Mouse (Mus musculus) frontal cortex, adult 2 months (tissue): ENCODE data around the gene Pdgfb. TPM values are rescaled to one million over a fixed set of nuclear protein-coding genes. Genes with fewer than 3 reads are reported as not detected.

Source experiments
- DNase-seq, 2 experiments: peaks; one replicate each; pipeline ENCODE4 v3.0.0; 2022; ENCODE audit warnings: low spot score in 1 of 2; ENCODE audit errors: extremely low spot score in 1 of 2
- polyA plus RNA-seq: library from polyadenylated mRNA; depleted of rRNA; stranded (reverse); fragments of >200 nt; gene quantifications from 2 replicates; pipeline ENCODE4 v1.2.3, GENCODE M21; 2012; rRNA removed

The Pdgfb gene
- polyA plus RNA-seq, result 30.7 and 32.4 TPM in 2 replicates

- DNase-seq, result peak in 1 of 2 experiments; percentile 76
Observed at GRCm38 (mm10) chr15:80014321-80015210, at the start of gene Pdgfb. Pdgfb (minus strand) TSS chr15:80014977.

DNA sequence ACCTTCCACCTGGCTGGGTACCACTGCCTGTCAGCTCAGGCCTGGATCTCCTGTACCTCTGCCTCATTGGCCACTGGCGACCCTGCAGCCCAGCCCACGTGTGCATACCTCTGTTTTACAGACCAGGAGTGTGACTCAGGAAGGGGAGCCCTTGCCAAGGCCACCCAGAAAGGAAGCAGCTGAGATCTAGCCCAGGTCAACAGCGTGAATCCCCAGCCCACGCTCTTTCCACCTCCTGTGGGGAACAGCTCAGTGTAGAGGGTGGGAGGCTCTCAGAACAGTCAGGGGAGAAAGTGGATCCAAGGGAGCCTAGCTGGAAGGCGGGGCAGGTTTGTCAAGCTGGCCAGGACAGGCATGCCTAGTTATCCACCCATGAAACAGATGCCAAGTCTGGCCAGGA lies 48.0 kb upstream of the Pdgfb start:
- no peak for DNase-seq

DNA sequence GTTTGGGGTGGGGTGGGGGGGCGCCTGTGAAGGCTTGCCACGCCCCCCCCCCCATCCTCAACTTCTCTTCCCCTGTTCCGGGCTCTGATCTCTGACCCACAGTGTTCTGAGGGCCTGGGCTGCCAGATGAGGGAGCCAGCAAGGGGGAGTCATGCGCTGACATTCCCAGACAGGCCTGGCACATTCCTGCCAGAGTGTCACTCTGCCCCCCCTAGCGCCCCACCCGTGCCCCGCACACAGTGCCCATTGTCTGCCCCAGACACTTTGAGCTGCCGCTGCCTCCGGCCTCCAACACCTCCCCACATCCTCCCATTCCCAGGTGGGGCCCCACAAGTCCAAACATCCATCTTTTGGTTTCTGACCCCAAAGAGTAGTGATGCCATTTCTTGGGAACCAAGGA lies 47.6 kb upstream of the Pdgfb start:
- DNase-seq, result no peak

- DNase-seq, result no peak
Observed at GRCm38 (mm10) chr15:80061071-80061550, 46.3 kb upstream of the Pdgfb start.

- DNase-seq, result no peak
Observed at GRCm38 (mm10) chr15:80060356-80061070, 45.7 kb upstream of the Pdgfb start.

DNA sequence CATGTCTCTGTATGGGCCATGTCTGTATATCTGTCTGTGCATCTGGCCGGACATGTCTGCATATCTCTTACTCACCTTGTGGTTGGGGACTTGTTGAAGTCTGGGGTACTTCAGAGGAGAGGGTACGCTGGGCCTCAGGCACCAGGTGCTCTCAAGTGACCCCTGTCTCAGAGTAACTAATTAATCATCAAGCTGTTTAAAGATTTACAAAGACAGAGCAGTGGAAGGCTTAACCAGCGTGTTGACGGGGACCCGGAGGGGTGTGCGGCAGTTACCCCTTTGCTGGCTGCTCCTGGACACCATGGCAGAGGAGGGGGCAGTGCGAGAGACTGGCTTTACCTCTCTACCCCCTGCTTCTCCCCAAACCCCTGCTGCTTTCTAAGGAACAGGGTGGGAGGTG lies 44.8 kb upstream of the Pdgfb start:
- no peak for DNase-seq

GRCm38 (mm10) chr15:80058151-80058550 lies 43.4 kb upstream of the Pdgfb start:
- no peak for DNase-seq

DNA sequence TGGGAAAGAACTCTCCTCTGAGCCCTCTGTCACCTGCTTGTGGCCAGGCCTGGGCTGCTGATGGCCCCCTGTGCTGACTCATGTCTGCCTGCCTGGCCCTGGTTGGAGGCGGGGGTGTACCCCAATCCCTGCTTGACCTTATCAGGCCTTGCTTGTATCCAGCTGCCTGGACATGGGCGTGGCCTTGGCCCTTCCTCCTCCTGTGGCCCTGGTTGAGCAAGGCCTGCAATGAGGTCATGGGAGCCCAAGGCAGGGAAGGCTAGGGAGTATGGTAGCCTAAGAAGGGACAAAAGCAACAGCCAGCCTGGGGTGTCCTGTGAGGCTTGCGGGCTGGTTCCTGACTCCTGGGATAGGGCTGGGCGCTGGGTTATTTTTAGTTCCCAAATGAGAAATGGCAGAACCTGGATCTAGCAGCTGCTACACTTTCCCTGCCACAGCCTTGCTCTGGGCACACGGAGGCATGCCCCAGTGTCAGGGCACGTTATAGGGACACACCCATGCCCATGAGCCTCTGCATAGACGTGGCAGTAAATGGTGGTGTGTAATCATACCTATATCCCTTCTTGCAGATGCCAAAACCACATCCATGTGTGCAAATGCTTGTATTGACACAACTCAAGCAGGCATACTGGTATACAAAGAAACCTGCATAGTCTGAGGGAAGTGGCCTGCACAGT lies 39.4 kb upstream of the Pdgfb start:
- DNase-seq, result no peak

GRCm38 (mm10) chr15:80053381-80054033 lies 38.7 kb upstream of the Pdgfb start:
- no peak for DNase-seq

GRCm38 (mm10) chr15:80051782-80052181 lies 37.0 kb upstream of the Pdgfb start:
- DNase-seq, result no peak

GRCm38 (mm10) chr15:80051092-80051761 lies 36.5 kb upstream of the Pdgfb start:
- no peak for DNase-seq

DNA sequence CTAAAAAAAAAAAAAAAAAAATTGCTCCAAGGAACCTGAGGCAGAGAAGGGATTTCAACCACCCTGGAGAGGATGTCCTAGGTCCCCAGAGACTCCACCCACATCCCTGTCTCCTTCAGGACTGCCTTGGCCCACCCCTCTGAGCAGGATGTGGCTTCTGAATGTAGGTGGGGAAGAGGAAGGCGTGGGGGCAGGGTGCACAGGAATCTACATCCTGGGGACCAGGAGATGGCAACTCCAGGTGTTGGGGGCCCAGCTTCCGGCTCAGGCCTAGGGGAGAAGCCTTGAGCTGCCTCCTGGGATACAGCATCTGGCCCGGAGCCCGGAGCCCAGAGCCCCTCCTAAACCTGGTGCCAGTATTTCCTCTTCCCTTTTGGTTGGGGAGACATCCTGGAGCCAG lies 35.3 kb upstream of the Pdgfb start:
- DNase-seq, result no peak

DNA sequence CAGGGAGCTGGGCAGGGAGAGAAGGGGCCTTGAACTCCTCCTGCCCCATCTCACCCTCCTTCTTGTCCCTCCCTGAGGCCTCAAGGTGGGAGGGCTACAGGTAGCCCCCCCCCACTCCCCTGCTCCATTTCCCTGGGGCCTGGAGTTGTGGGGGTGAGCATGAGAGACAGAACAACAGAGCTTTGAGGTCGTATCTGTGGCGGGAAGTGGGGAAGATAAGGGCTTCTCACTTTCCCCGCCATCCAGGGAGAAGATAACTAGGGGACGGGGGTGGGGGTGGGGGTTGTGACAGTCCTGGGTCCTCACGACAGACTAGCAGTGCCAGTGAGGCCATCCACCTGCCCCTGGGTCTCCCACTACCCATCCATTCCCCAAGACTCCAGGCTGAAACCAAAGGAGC lies 33.2 kb upstream of the Pdgfb start:
- DNase-seq, result no peak

GRCm38 (mm10) chr15:80047242-80047641 lies 32.5 kb upstream of the Pdgfb start:
- no peak for DNase-seq

DNA sequence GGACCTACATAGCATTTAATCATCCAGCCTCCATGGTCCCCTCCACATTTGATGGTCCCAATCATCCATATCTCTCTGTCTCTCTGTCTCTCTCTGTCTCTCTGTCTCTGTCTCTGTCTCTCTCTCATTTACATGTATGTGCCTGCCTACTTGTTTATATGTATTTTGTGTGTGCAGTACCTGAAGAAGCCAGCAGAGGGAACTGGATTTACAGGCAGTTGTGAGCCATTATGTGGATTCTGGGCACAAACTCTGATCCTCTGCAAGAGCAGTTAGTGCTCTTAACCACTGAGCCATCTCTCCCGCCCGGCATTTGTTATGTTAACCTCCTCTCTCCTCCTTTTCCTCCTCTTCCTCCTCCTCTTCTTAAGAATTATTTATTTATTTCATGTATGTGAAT lies 31.0 kb upstream of the Pdgfb start:
- DNase-seq, result no peak

DNA sequence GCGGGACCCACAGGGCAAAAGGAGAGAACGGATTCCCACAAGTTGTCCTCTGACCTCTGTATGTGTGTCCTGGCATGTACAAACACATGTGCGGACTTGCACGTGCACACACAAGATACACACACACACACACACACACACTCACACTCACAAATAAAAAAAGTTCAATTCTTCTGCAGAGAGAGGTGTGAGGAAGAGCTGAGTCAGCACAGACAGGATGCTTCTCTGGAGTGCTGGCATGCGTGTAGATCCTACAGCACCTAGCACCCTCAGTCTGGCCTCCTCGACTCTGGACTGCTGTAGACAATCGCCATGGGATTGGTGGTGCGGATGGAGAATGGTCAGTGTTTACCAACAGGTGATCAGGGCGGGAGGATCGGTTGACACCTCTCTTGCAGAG lies 29.5 kb upstream of the Pdgfb start:
- DNase-seq, result no peak

DNA sequence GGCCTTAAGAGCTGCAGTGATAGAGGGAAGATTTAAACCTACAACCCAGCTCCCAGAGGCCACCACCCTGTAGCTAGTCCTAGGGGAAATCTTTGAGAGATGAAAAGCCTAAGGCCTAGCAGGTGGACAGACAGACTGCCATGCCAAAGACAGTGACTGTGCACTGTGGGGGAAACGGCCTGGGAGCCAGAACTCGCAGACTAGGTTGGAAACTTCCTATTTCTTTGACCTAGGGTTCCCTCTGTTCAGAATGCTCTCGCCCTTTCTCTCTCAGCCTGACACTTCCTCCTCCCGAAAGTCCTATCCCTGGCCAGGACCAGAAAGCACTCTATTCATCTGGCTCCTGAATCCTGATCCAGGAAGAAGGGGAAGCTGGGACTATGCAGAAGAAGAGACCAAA lies 27.4 kb upstream of the Pdgfb start:
- DNase-seq, result no peak

GRCm38 (mm10) chr15:80038110-80038391 lies 23.3 kb upstream of the Pdgfb start:
- DNase-seq, result no peak

DNA sequence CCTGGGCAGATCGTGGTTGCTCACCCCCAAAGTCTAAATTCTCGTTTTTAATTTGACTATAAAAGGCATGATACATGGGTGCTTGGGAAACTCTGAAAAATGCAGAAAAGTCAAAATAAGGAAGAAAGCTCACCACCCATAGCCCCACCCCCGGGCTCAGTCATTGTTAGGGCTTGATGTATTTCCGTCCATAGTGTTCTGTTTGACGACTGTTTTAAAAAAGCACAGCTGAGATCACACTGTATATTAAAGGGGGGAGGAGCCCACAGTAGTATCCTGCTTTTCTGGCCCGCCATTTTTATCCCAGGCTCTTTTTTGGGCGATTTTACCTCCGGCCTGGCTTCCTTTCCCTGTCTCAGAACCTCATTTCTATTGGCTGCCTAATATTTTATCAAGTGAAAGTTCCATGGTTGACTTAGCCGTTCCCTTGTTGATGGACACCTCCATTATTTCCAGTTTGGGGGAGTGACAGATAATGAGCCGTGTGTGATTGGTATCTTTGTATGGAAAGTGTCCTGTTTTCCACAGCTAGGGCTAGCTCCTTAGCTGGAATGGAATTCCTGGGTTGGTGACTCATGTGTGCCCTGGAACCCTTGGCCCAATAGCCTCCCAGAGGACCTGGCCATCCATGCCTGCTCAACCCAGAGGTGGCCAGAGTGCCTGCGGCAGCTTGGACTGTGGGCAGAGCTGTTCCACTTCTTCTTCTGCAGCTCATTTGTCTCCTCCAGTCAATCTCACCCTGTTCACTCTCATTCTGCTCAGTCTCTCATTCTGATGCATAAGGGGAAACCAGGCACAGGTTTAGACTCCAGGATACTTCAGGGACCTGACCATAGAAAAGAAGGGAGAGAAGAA lies 22.7 kb upstream of the Pdgfb start:
- no peak for DNase-seq
